Mouse (Mus musculus) megakaryocyte-erythroid progenitor cell, adult 5 weeks (primary cell): ENCODE results near the gene Nfatc4. TPM values are rescaled to one million over a fixed set of nuclear protein-coding genes. Genes with fewer than 3 reads are reported as not detected.

Source experiments
- polyA plus RNA-seq: library from polyadenylated mRNA; stranded (reverse); fragments of >175 nt; gene quantifications from 2 replicates; pipeline ENCODE4 v1.2.3, GENCODE M21; 2012

The Nfatc4 gene
- 0.15 and 0.40 TPM in 2 replicates for polyA plus RNA-seq

GRCm38 (mm10) chr14:55822991-55823762 is at the start of gene Nfatc4:
Gene Nfatc4, plus strand, starts transcription at chr14:55823144.

GRCm38 (mm10) chr14:55783958-55784235 is 39.0 kb upstream of the Nfatc4 start, which contains the start of gene Adcy4:
Gene Adcy4, minus strand, starts transcription at chr14:55784095.

GRCm38 (mm10) chr14:55788256-55789050 is 34.5 kb upstream of the Nfatc4 start, which contains the start of gene Ripk3:
Gene Ripk3, minus strand, starts transcription at chr14:55788865.

GRCm38 (mm10) chr14:55853621-55854285 is 30.8 kb downstream of the Nfatc4 start, which contains the start of gene Nynrin:
Gene Nynrin, plus strand, starts transcription at chr14:55854010.

Other genes with a start within 250 kb of the Nfatc4 start
- 0.60 and 1.2 TPM in 2 replicates for gene Fitm1, start 247.5 kb upstream of the Nfatc4 start, polyA plus RNA-seq
- gene Psme1, start 245.0 kb upstream of the Nfatc4 start, polyA plus RNA-seq = 244 and 281 TPM in 2 replicates
- gene Emc9, start 237.8 kb upstream of the Nfatc4 start, polyA plus RNA-seq = 8.4 and 8.5 TPM in 2 replicates
- 82.1 TPM in 2 replicates for gene Psme2, start 232.0 kb upstream of the Nfatc4 start, polyA plus RNA-seq
- gene Rnf31, start 231.4 kb upstream of the Nfatc4 start, polyA plus RNA-seq = 31.2 and 32.0 TPM in 2 replicates
- gene Irf9, start 219.6 kb upstream of the Nfatc4 start, polyA plus RNA-seq = 88.9 and 109 TPM in 2 replicates
- 18.2 and 29.4 TPM in 2 replicates for gene Rec8, start 205.1 kb upstream of the Nfatc4 start, polyA plus RNA-seq
- gene Ipo4, start 187.2 kb upstream of the Nfatc4 start, polyA plus RNA-seq = 62.9 and 90.9 TPM in 2 replicates
- gene Gm49378, start 185.2 kb upstream of the Nfatc4 start, polyA plus RNA-seq = 1.4 and 1.5 TPM in 2 replicates
- 19.0 and 19.4 TPM in 2 replicates for gene Tm9sf1, start 179.3 kb upstream of the Nfatc4 start, polyA plus RNA-seq
- 0.07 TPM in 1 of 2 replicates, not detected in the other for gene Tssk4, start 173.0 kb upstream of the Nfatc4 start, polyA plus RNA-seq
- 13.6 and 17.8 TPM in 2 replicates for gene Mdp1, start 162.6 kb upstream of the Nfatc4 start, polyA plus RNA-seq
- 23.9 and 24.7 TPM in 2 replicates for gene Gmpr2, start 151.2 kb upstream of the Nfatc4 start, polyA plus RNA-seq
- gene Nedd8, start 151.0 kb upstream of the Nfatc4 start, polyA plus RNA-seq = 102 and 110 TPM in 2 replicates
- 31.6 and 41.8 TPM in 2 replicates for gene Tinf2, start 141.3 kb upstream of the Nfatc4 start, polyA plus RNA-seq
- gene Tgm1, start 109.2 kb upstream of the Nfatc4 start, polyA plus RNA-seq = 4.6 and 5.6 TPM in 2 replicates
- gene Rabggta, start 100.9 kb upstream of the Nfatc4 start, polyA plus RNA-seq = 30.6 and 31.0 TPM in 2 replicates
- gene Dhrs1, start 77.5 kb upstream of the Nfatc4 start, polyA plus RNA-seq = 3.9 and 5.5 TPM in 2 replicates
- gene Nop9, start 77.5 kb upstream of the Nfatc4 start, polyA plus RNA-seq = 30.4 and 53.0 TPM in 2 replicates
- gene Cideb, start 64.7 kb upstream of the Nfatc4 start, polyA plus RNA-seq = 0.31 and 0.45 TPM in 2 replicates
- 0.83 and 1.1 TPM in 2 replicates for gene Ltb4r2, start 61.7 kb upstream of the Nfatc4 start, polyA plus RNA-seq
- gene Ltb4r1, start 57.2 kb upstream of the Nfatc4 start, polyA plus RNA-seq = 33.3 and 45.8 TPM in 2 replicates
- gene Adcy4, start 39.0 kb upstream of the Nfatc4 start, polyA plus RNA-seq = 0.09 and 0.10 TPM in 2 replicates
- gene Ripk3, start 34.3 kb upstream of the Nfatc4 start, polyA plus RNA-seq = 63.9 and 71.4 TPM in 2 replicates
- gene Nynrin, start 30.9 kb downstream of the Nfatc4 start, polyA plus RNA-seq = 4.9 and 6.6 TPM in 2 replicates
- gene Cbln3, start 61.2 kb downstream of the Nfatc4 start, polyA plus RNA-seq = 0.09 and 0.34 TPM in 2 replicates
- gene Khnyn, start 61.8 kb downstream of the Nfatc4 start, polyA plus RNA-seq = 10.5 and 16.6 TPM in 2 replicates
- gene Sdr39u1, start 77.1 kb downstream of the Nfatc4 start, polyA plus RNA-seq = 10.6 and 15.2 TPM in 2 replicates
- 0.06 TPM in 1 of 2 replicates, not detected in the other for gene Cma1, start 121.5 kb downstream of the Nfatc4 start, polyA plus RNA-seq
- not detected in 2 replicates for gene Cma2, start 127.8 kb downstream of the Nfatc4 start, polyA plus RNA-seq
- not detected in 2 replicates for gene Mcpt1, start 194.8 kb downstream of the Nfatc4 start, polyA plus RNA-seq
- not detected in 2 replicates for gene Mcpt9, start 207.4 kb downstream of the Nfatc4 start, polyA plus RNA-seq
- gene Mcpt2, start 218.9 kb downstream of the Nfatc4 start, polyA plus RNA-seq = not detected in 2 replicates
- gene Mcpt4, start 239.2 kb downstream of the Nfatc4 start, polyA plus RNA-seq = not detected in 2 replicates